Mouse (Mus musculus): ENCODE data around the gene Hcfc2. TPM values are rescaled to one million over a fixed set of nuclear protein-coding genes. Genes with fewer than 3 reads are reported as not detected.

The Hcfc2 gene
- polyA plus RNA-seq, 1 experiment from 2014 or later: 29.0 TPM

Other genes starting within 250 kb of the Hcfc2 start
- not detected in 2 replicates for gene Gm1553, start 203.5 kb upstream of the Hcfc2 start, polyA plus RNA-seq (2015; fragmentation: Nextera tagmentation; extraction: Ambion mirVana)
- gene 1190007I07Rik, start 72.9 kb upstream of the Hcfc2 start, polyA plus RNA-seq (2015; fragmentation: Nextera tagmentation; extraction: Ambion mirVana): 57.3 and 59.6 TPM in 2 replicates
- 102 TPM in 2 replicates for gene Tdg, start 66.3 kb upstream of the Hcfc2 start, polyA plus RNA-seq (2015; fragmentation: Nextera tagmentation; extraction: Ambion mirVana)
- gene Glt8d2, start 5.5 kb upstream of the Hcfc2 start, polyA plus RNA-seq (2015; fragmentation: Nextera tagmentation; extraction: Ambion mirVana): 5.0 and 6.8 TPM in 2 replicates
- 31.4 and 34.7 TPM in 2 replicates for gene Nfyb, start 68.0 kb downstream of the Hcfc2 start, polyA plus RNA-seq (2015; fragmentation: Nextera tagmentation; extraction: Ambion mirVana)
- 107 and 108 TPM in 2 replicates for gene Txnrd1, start 137.8 kb downstream of the Hcfc2 start, polyA plus RNA-seq (2015; fragmentation: Nextera tagmentation; extraction: Ambion mirVana)
- gene Eid3, start 170.5 kb downstream of the Hcfc2 start, polyA plus RNA-seq (2015; fragmentation: Nextera tagmentation; extraction: Ambion mirVana): 0.20 and 0.23 TPM in 2 replicates

Data from intestine, embryonic 16.5 days (tissue).